Mouse (Mus musculus): ENCODE results near the gene Vezt.

DNA sequence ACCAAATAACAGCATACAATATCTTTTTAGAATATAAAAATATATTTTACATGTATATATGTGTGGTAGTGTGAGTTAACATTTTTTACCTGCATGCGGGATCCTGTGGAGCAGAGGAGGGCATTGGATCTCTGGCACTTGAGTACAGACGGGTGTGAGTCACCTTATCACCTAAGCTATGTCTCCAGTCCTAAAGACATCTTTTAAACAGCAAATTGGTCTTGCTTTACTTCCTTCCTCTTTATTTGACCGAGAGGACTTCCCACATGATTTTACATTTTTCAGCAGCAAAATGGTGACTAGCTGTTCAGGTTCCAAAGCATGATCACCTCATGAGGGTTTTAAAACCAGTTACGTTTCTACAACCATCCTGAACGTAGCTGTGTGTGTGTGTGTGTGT lies 124.3 kb downstream of the Vezt start:
- TF ChIP-seq MAFK (IDR thresholded peaks at IDR 0.05; ENCODE audit: insufficient read depth, low read depth, low read length): no peak
- no peak for TF ChIP-seq CHD2 (IDR thresholded peaks at IDR 0.05; ENCODE audit: low read depth, low read length)
